Mouse (Mus musculus): ENCODE measurements around the gene Ptprf. TPM values are rescaled to one million over a fixed set of nuclear protein-coding genes. Genes with fewer than 3 reads are reported as not detected.
A peak's percentile ranks its signal among the peaks of the same experiment; 100 is the strongest.

Ptprf gene
- total RNA-seq, 2 experiments from 2014 or later = 47.2 to 91.8 TPM

DNA sequence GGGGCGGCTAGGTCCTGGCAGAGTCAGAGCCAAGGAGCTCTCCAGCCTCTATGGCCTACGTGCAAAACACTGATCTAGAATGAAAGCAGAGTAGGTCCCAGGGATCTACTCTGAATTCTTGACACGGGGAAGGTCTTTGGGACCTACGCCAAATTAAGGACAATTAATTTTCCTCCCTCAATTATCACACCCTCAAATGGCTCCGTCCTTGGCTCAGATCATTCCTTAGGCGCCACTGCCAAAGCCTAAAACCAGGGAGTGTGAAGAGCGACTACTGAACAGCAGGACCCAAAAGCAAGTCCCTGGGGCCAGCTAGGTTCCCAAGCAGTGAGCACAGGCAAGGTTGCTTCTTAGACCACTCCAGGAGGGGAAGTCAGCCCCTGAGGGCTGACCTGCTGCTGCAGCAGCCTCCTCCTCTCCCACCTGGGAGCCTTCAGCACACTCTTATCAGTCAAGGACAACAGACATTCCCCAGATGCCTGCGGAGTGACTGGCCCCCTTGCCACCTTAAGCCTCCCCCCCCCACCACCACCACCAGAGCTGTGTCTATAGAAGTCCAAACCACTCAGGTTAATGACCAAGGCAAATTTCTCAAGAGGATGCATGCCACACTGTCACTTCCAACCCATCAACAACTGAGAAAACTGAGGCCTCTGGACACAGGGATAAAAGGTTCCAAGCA, 31.3 kb downstream of the Ptprf start:
- no peak for DNase-seq

DNA sequence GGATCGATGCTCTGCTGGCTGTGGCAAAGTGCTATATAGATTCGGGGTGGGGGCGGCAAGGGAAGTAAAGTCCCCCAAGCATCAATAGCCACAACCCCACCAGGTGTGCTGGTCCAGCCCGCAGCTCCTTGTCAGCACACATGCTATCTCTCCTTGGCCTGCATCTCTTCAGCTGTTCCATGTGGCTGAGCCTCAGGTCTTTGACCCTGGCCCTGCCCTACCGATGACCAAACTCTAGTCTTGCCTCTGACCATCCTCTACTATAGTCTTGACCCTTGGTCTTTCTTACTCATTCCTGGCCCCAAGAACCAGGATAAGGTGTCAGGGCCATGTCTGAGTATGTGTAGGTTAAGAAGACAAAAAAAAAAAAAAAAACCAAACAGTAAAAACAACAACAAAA, 33.2 kb downstream of the Ptprf start:
- DNase-seq = no peak

DNA sequence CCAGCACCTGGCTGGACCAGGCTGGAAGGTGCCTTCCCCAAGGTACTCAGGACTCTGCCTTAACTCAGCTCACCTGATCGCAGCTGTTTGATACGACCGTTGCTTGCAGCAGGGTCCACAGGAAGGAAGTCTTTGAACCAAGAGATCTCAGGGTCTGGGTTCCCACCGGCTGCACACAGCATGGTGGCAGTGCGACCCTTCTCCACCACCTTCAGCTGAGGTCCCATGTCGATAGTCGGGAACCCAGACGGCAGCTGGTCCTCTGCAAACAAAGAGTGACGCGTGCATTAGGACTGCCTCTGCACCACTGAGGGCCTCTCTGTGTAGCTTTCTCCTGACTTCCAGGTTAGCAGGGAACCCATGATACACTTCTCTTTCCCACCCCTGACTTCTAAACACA, 33.8 kb downstream of the Ptprf start:
- DNase-seq = no peak

DNA sequence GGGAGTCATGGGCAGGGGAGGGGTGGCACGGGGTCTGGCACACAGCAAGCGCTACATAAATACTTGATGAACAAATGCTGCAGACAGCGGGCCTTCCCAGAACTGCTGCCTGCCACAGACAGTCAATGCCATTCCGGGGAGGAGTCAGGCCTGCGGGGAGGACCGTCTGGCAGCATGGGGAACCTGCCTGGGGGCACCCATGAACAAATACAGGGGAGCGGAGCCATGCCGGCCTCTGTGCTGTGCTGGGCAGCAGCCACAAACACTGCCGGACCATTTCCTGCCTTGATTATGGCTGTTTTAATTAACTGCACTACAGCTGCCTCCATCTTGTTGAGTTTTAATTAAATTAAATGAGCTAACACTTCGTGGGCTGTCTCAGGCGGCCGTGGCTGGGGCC, 35.0 kb downstream of the Ptprf start:
- DNase-seq = no peak

DNA sequence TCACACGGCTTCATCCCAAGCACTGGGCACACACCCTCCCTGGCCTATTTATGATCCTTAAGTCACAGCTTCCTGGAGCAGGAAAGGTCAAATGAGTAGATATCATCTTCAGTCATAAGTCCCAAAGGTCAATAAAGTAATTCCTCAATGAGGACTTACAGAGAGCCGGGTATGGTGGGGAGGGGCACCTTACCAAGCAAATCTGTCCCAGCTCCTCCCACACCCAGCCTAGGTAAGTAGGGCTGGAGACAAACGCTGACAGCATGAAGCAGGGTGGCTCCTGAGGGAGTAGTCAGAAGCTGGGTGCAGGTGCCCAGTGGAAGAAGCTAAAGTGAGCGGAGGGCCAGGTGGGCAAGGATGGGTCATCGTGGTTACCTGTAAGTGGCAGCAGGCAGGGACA, 36.3 kb downstream of the Ptprf start:
- DNase-seq = no peak

DNA sequence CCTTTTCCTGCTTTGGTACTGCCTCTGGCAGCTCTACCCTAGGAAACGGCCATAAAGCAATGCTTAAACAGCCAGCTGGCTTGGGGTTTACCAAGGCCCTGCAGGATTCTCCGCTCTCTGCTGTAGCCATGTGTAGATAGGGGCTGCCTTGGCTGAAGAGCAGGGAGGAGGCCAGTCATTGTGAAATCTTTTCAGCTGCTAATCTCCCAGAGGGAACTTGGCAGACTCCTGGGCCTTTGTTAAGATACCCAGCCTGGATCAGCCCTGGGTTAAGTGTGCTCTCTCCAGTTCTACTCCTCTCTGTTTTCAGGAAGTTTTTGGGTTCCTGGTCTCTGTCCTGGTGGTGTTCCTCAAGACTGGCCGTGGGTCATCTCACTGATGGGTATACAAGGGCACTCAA, 43.9 kb downstream of the Ptprf start:
- no peak for DNase-seq

DNA sequence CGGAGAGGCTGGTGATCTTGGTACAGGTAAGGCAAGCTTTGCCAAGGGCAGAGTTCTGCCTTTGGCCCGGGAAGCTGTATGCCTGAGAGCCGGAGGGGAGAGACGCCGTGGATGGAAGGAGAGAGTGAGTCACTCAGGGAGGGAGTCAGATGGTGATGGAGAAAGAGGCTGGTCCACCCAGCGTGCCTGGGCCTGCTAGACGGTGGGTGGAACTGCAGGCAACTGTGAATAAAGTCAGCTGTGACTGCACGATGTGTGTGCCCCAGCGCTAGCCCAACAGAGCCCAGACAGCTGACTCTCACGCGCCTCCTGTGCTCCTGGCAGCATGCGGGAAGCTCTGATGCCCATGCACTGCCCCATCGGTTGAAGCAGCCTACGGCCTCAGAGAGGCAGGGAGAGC, 45.4 kb downstream of the Ptprf start:
- no peak for DNase-seq

DNA sequence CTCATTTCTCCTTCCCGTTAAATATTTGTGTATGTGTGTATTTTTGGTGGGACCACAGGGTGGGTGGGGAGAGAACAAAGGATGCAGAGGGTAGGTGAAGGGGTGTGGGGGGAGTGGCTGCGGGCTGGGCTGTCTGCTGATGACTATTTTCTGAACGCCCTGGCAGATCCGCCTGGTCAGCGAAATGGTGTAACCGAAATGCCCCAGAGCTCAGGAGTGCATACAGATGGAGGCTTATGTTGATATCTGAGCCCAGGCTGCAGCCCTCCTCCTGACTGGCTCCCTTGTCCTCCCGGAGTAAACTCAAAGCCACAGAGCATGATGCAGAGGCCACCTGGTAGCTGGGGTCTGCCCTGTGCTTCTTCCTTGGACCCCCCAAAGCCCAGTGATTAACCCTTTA, 47.4 kb downstream of the Ptprf start:
- DNase-seq = no peak

DNA sequence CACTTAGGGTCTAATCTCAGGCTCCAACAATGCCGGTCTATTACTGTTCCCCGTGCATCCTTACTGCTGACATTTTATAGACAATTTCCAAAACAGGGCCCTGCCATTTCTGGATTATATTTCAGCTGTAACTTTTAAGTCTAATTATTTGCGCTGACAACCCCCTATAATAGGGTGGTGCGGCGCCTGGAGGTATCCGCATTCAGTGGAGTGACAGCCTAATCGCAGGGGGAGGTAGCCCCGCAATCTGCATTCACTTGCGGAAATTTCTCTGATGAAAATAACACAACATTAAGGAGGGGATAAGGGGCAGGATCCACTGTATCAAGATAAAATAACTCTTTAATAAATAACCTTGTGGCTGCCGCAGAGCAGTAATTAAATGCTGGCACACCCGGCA, 47.9 kb downstream of the Ptprf start:
- no peak for DNase-seq

DNA sequence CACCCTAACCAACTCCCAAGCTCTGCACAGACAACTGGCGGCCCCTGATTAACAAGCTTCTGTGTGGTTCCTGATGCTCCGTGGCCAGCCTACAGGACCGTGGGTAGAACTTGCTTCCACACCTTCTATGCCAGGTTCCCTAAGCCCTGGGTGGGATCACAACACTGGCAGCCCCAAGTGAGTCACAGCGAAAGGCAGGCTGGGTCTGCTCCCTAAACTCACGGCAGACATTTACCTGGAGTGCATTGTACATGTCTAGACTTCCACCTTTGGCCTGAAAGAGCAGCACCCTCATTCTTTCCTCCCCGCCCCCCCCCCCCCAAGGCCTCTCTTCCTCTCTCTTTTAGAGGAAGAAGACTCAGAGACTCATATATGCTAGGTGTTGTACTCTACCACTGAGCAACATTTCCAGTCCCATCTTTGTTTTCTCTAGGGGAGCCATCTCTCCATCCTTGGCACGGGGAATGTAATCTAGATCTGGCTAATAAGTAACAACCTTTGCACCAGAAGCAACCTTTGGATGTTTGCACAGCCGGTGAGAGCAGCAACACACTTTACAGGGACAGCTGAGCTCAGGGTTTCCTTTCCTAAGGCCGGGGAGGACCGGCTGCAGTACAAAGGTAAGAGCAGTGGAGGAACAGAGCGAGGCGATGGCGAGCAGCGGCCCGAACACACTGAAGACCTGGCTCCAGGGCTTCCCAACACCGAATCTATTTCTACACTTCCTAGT, 51.1 kb downstream of the Ptprf start:
- no peak for DNase-seq

DNA sequence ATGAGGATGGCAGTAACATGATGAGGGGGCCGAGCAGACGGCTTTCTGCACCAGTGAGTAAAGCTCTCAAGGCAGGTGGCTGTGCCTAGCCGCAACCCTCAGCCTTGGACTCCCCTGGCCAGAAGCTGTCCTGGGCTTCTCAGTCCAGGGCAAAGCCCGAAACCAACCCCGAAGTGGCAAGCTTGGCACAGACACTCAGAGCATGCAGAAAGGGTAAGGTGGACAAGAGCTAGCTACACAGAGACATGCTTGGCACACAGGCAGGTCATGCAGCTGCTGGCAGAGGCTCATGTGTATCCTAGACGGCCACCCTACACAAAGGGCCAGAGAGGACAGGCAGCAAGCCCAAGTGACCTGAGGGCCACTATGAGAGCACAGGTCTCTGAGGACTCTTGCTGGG, 52.5 kb downstream of the Ptprf start:
- DNase-seq = no peak

DNA sequence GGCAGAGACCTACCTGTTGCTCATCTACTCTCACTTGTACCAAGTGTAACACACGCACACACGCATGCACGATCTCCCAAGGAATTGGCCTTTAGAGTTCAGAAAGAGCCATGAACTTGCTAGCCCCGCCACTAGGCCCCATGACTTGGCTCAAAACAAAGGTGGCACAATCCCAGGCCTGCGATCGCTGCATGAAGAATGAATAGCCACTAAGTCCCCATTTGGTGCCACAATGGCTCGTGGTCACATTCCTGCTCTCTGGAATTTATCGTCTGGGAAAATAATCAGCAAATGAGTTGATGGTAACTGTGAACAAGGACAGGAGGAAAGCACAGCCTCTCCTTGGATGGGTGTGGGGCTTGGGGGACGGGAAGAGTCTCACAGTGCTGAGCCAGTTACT, 54.3 kb downstream of the Ptprf start:
- DNase-seq = peak in 1 of 2 experiments; percentile 28

DNA sequence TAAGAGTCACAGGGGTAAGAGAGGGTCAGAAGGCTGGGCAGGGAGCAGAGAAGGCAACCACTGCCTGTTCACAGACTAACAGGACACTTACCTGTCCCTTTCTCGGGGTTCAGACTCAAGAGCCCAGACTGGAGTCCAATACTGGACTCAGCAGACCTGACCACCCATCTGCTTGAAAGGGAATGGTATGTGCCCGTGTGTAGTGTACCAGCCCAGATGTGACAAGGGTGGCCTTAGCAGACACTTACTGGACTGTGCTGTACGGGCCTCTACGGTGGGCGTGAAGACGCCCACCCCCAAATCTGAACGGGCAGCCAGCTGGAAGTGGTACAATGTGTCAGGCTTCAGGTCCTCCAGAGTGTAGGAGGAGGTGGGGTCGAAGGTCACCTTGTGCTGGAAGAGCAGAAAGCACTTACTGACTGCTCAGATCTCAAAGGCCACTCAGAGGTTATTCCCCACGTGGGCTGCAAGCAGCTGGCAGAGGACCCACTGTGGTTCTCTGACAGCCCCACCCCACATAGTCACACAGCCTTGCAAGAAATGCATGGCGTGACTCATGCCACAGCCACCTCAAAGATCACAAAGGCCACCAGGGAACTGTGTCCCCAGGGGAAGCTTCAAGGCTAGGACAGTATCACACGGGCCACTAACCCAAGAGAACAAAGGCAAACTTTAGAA, 56.4 kb downstream of the Ptprf start:
- peak; percentile 61 to 66 for DNase-seq

DNA sequence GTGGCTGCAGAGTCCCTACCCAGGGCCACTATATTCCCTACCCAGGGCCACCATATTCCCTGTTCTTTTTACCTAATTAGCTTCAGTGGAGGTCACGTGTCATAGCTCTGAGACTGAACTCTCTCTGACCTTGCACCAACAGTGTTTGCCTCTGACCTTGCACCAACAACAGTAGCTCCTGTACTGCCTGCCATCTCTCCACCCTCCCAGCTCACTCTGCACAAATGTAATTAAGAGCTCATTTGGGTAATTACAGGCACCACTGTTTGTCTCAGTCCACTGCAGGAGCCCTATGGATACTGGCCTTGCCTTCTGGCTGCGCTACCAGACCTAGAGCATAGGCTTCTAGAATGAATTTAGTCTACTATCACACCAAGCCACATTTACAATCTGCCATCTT, 57.3 kb downstream of the Ptprf start:
- DNase-seq = no peak

DNA sequence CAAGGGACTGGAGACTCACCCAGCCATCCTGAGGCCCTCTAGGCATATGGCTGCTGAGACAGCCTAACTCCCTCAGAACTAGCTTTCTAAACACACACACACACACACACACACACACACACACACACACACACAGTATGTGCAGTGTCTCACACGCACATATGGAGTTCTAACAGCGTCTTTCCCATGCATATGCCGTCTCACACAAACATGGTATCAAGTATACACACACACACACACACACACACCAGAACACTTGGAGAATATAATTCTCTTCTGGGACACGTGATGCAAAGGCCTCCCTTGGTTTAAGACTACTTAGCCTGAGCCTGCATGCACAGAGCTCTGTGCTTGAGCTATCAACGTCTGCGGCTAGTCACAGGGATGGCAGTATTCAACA, 59.3 kb downstream of the Ptprf start:
- DNase-seq = no peak

DNA sequence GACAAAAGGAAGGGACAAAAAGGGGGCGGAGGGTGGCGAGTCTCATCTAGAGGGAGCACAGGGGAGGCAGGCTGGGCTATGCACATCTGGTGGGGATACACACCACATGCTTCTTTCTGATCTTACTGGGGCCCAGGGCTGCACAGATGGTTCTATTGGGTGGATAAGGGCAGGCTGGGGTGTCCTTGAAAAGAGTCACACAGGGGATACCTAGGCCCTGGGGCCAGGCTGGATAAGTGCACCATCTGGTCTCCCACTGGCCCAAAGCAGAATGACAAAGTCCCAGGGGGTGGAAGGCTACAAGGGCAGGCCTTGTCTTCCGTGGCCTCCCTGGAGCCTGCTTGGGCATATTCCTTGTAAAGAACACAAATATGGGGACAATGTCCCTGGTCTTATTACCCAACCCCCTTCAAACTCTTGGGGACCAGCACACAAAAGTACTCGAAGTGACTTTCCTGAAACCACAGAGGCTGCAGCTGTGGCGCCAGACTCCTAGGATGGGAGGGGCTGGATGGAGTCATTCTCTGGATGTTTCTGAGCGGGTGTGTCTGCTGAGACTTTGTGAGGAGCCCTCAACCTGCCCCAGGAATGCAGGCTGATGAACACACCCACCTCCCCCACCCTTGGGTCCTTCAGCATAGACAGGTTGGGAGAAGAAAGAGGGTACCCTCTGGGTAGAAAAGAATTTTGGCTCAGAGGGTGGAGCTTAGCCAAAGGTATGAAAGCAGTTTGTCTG, 62.0 kb downstream of the Ptprf start:
- no peak for DNase-seq

DNA sequence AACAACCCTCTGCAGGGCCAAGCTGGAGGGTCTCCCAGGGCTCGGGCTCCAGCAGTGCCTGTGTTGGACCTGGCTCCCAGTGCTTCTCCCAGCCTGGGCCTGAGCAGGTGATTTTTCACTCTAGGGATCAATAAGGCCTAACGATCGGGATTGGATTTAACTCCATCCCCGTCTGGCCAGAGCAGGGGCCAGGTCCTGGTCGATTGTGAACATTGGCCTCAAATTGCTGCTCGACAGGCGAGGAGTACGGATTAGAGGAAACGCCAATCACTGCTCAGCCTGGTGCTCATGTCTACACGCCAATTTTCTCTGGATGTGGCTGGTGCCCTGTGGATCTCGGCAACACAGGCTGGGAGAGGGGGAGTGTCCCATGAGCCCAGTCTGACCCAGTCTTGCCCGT, 63.8 kb downstream of the Ptprf start:
- no peak for DNase-seq

DNA sequence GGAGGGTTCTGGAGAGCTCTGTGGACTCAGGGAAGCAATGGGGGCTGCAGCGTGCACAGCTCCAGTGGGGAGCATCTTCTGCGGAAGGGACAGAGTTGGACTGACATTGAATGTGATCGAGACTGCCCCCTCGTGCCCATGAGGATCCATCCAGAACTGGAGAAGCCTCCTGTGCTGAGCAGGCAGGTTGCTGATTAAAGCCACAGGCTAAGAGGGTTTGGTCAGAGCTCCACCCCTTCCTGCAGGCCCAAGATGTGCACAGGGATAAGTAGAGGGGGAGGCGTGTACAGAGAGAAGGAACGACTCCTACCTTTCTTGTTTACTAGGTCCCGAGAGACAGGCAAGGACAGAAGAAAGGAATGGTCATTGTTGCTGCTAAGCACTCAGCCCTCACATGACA, 69.9 kb downstream of the Ptprf start:
- no peak for DNase-seq

DNA sequence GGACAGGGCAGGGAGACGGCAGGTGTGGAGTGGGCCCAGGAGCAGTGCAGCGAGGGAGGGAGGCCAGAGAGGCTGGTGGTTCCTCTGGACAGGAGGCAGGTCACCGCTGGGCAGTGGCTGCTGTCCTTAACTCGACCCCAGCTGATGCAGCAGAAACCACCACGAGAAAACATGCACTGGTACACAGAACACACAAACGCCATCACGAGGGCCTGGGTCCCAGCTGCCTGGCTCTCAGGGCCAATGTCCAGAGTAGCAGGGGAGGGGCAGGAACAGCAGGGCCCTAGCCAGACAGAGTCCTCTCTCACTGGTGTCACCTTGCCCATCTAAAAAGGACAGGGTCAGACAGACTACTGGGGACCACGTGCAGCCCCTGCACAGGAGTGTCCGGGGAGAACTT, 70.4 kb downstream of the Ptprf start:
- DNase-seq = no peak

DNA sequence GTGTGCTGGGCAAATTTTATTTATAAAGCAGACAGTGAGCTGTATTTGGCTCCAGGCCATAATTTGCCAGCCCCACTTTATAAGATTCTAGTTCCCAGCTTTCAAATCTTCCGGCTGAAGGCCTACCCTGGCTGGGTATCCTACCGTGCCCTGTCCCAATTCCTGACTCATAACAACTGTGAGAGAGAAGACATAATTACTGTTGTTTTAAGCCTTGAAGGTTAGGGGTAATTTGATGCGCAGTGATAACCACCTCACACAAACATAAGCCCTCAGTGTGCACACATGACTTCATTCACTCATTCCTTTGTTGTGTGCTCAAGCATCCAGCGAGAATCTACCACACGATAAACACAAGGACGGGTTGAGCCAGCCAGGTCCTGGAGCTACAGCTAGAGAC, 71.7 kb downstream of the Ptprf start:
- DNase-seq = no peak

DNA sequence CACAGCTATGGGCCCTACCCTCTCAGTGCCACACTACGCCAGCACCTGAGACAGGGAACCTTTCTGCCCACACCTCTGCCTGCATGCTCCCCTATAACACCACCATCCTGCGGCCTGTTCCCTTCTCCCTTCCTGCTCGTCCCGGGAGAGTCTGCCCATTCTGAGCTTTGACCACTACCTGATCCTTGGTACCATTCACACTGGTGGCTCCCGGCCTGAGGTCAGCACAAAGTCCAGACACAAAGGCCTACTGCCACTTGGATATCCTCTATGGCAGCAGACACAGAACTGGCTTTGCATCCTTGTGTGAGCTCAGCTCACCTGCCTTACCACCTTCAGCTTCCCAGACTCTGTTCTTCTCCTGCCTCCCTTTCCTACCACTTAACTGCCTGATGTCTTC, 72.7 kb downstream of the Ptprf start:
- no peak for DNase-seq

DNA sequence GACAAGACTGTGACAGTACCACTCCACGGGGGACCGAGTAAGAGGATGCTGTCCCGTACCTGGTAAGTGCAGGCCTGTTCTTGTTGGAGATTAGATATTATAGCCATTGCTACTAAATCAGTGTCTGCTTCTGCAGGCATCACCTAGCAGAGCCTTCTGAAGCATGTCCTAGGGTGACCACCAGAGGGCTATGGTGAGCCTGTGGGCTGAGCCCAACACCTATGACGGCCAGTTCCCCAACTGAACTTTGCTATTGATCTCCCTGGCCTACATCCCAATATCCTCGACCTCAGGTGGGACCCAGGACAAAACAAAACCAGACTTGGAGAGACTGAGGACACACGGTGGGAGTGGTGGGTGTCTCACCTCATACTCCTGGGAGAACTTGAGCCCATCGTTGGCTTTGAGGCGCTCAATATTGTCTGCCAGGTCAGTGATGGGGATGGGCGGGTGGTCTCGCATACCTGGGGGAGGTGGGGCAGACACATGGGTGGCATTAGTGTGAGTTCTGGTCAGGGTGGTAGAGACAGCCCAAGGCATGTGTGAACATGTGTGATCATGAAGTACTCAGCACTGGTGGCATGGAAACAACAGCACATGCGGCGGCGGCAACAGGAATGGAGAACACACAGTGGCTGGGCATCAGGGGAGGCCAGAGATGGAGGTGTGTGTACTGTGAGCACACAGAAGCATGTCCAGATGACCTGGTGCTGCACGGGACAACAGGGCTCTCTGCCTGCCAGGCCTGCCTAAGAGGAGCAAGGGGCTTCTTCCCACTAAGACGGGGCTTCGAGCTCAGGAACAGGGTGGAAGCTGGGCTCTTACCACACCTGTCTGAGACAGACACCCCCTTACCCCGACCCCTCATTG, 74.2 kb downstream of the Ptprf start:
- peak; percentile 77 to 86 for DNase-seq

All from adrenal gland, postnatal 36 days (tissue).